Mouse (Mus musculus) liver, adult 2 months (tissue): ENCODE measurements around the gene Fgg. TPM values are rescaled to one million over a fixed set of nuclear protein-coding genes. Genes with fewer than 3 reads are reported as not detected.

Source experiments
- DNase-seq: peaks from one replicate; pipeline ENCODE4 v3.0.0-alpha.2; 2011; ENCODE audit warnings: low read depth, low spot score; ENCODE audit errors: extremely low read depth
- H3K27ac ChIP-seq: fragments of 200-500 bp; replicated peaks from 2 replicates; pipeline ENCODE4 v1.5.1; 2012; ENCODE audit warnings: low read depth, mild to moderate bottlenecking, control low read depth, inconsistent platforms, low read length; ENCODE audit not compliant: insufficient read depth
- H3K27me3 ChIP-seq: fragments of 200-500 bp; 2 replicates; pipeline ENCODE4 v1.6.1; 2012; ENCODE audit warnings: mild to moderate bottlenecking, moderate library complexity, low read length, inconsistent platforms; ENCODE audit not compliant: control insufficient read depth, insufficient read depth
- H3K36me3 ChIP-seq: fragments of 200-500 bp; 2 replicates; pipeline ENCODE4 v1.6.1; 2012; ENCODE audit warnings: low read length, inconsistent platforms; ENCODE audit not compliant: control insufficient read depth, insufficient read depth
- H3K4me1 ChIP-seq: fragments of 200-500 bp; 2 replicates; pipeline ENCODE4 v1.6.1; 2011; ENCODE audit warnings: low read length; ENCODE audit not compliant: control insufficient read depth, insufficient read depth
- H3K4me3 ChIP-seq: fragments of 200-500 bp; 2 replicates; pipeline ENCODE4 v1.5.1; 2011; ENCODE audit warnings: low read depth, mild to moderate bottlenecking, control low read depth, low read length, moderate library complexity; ENCODE audit not compliant: insufficient read depth
- H3K79me2 ChIP-seq: fragments of 200-500 bp; 2 replicates; pipeline ENCODE4 v1.6.1; 2012; ENCODE audit warnings: inconsistent platforms, mild to moderate bottlenecking, low read length, moderate library complexity; ENCODE audit not compliant: control insufficient read depth, insufficient read depth
- H3K9ac ChIP-seq: fragments of 200-500 bp; 2 replicates; pipeline ENCODE4 v1.6.1; 2012; ENCODE audit warnings: low read depth, mild to moderate bottlenecking, control low read depth, inconsistent platforms, low read length
- CTCF ChIP-seq: fragments of 200-500 bp; IDR thresholded peaks from 2 replicates; pipeline ENCODE4 v1.5.1; 2011; ENCODE audit warnings: low read depth, low read length, control low read depth
- POLR2A ChIP-seq: fragments of 200-500 bp; IDR thresholded peaks from 2 replicates; pipeline ENCODE4 v1.6.1; 2011; ENCODE audit warnings: low read length, control low read depth; ENCODE audit not compliant: insufficient read depth; ENCODE audit errors: extremely low read depth
- WGBS: fragments of 180-500 bp; shearing (Covaris S2); methylation state at CpG from one replicate; pipeline ENCODE4 v1.1.7; 2018; 5-methylcytosine and 5-hydroxymethylcytosine counted together
- polyA plus RNA-seq: library from polyadenylated mRNA; depleted of rRNA; stranded (reverse); fragments of >200 nt; gene quantifications from 2 replicates; pipeline ENCODE4 v1.2.3, GENCODE M21; 2012; rRNA removed
- total RNA-seq: library from RNA; depleted of rRNA; stranded (reverse); fragments of >200 nt; gene quantifications from 2 replicates; pipeline ENCODE4 v1.2.3, GENCODE M21; 2014; rRNA removed

The Fgg gene
- total RNA-seq = 3,843 and 4,358 TPM in 2 replicates
- 2,564 and 2,816 TPM in 2 replicates for polyA plus RNA-seq

DNA sequence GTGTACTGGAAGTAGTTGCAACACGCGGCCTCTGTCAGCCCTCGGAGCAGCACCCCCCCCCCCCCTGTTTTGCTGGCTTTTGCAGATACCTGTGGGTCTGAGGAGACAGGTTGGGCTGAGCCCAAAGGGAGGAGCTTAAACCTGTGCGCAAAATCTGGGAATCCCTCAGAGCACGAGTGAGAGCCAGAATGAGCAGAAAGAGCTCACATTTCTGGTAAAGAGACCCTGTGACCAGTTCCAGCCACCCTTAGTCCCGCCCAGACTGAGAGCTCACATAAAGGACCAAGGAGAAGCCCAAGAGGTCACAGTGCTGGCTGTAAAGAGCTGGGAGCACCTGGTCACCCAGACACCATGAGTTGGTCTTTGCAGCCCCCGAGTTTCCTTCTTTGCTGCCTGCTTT is at the start of gene Fgg:
Gene Fgg, plus strand, starts transcription at position 168 of the 400 bp plus-strand sequence.
- no peaks in the 10 kb centered on the region; the same call in none of the 2 replicates for H3K79me2 ChIP-seq
- no peaks in the 10 kb centered on the region for H3K27me3 ChIP-seq
- DNase-seq = peak; percentile 100
- H3K9ac ChIP-seq = peak within 1 kb of the TSS; percentile 70
- H3K4me3 ChIP-seq = peak within 1 kb of the TSS; percentile 82
- H3K36me3 ChIP-seq = peaks cover 37% of the 10 kb centered on the region
- peak within 1 kb of the TSS; percentile 97 for H3K27ac ChIP-seq
- no peak for TF ChIP-seq CTCF
- TF ChIP-seq POLR2A = peak; percentile 98
- H3K4me1 ChIP-seq = peaks cover 12% of the 10 kb centered on the region
- WGBS = 14% methylated on average over 7 of the region's 7 CpGs

DNA sequence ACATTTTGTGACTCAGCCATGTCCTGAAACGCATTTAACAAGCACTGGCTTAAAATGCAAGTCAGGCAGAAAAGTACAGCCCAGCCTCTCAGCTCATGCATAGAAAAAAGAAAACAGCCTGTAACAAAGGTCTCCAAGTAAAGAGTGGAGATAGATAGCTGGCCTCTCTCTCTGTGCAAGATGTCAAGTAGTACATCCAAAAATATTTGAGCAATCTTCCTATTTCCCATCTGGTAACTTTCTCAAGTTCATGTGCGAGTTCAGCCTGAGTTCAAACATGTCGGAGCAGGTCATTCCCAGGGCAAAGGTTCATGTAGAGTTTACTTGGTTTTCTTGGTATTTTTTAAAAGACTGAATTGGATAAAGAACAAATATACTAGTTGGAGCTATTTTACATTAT is 36.5 kb upstream of the Fgg start:
- Histone ChIP-seq H3K9ac (no peak overlapping the region), H3K27me3 (no peaks in the 10 kb centered on the region), H3K79me2 (no peaks in the 10 kb centered on the region), H3K4me3 (no peak overlapping the region), H3K36me3 (no peaks in the 10 kb centered on the region), H3K27ac (no peak overlapping the region), H3K4me1 (no peaks in the 10 kb centered on the region)
- DNase-seq = peak; percentile 48
- TF ChIP-seq CTCF (no peak), POLR2A (no peak)
- 68% methylated on average over 3 of the region's 3 CpGs for WGBS

GRCm38 (mm10) chr3:82980818-82981217 is 26.7 kb upstream of the Fgg start:
- DNase-seq = peak; percentile 49
- Histone ChIP-seq H3K4me3 (no peak overlapping the region), H3K79me2 (no peaks in the 10 kb centered on the region), H3K4me1 (no peaks in the 10 kb centered on the region), H3K27ac (no peak overlapping the region), H3K9ac (no peak overlapping the region), H3K27me3 (no peaks in the 10 kb centered on the region), H3K36me3 (no peaks in the 10 kb centered on the region)
- no peak for TF ChIP-seq CTCF
- no peak for TF ChIP-seq POLR2A
- 87% methylated on average over 6 of the region's 6 CpGs for WGBS

DNA sequence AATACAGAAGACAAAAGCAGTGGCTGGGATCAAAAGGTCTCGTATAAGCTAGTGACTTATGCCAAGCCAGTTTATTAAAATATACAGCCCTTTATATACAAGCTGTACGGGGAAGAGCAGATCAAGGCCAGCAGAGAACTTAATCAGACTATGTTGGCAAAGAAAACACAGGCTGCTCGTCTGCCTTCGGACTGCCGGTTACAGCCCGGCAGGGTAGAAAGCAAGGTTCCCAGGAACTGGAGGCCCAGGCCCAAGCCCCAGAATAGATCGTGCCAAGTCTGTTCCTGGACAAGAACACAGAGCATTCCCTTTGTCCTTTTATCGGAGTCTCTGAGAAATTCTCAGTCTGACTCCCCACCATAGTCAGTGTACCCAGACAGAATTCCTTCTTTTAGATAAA is 25.7 kb upstream of the Fgg start:
- H3K9ac ChIP-seq = no peak overlapping the region
- H3K4me1 ChIP-seq = no peaks in the 10 kb centered on the region
- WGBS = 84% methylated on average over 8 of the region's 8 CpGs
- H3K79me2 ChIP-seq = no peaks in the 10 kb centered on the region
- TF ChIP-seq CTCF = no peak
- no peak for TF ChIP-seq POLR2A
- H3K27me3 ChIP-seq = no peaks in the 10 kb centered on the region
- no peaks in the 10 kb centered on the region for H3K36me3 ChIP-seq
- H3K4me3 ChIP-seq = no peak overlapping the region
- DNase-seq = no peak
- H3K27ac ChIP-seq = no peak overlapping the region

DNA sequence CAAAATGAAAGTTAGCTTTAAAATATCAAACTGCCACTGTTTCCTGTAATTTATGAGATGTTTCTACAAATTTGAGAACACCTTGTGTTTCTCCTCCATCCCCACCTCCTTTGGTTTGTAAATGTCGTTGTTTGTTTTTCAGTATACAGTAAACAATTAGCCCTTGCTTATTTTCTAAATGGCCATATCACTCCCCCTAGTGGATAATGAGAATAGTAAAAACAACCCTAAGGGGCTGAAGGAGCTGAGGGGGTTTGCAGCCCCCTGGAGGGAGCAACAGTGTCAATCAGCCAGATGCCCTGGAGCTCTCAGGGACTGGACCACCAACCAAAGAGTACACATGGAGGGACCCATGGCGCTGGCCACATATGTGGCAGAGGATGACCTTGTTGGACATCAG is 22.7 kb upstream of the Fgg start:
- no peak for TF ChIP-seq POLR2A
- no peak for TF ChIP-seq CTCF
- Histone ChIP-seq H3K36me3 (no peaks in the 10 kb centered on the region), H3K27ac (no peak overlapping the region), H3K79me2 (no peaks in the 10 kb centered on the region), H3K27me3 (no peaks in the 10 kb centered on the region), H3K4me3 (no peak overlapping the region), H3K4me1 (no peaks in the 10 kb centered on the region), H3K9ac (no peak overlapping the region)
- WGBS = 68% methylated on average over 2 of the region's 2 CpGs
- no peak for DNase-seq

DNA sequence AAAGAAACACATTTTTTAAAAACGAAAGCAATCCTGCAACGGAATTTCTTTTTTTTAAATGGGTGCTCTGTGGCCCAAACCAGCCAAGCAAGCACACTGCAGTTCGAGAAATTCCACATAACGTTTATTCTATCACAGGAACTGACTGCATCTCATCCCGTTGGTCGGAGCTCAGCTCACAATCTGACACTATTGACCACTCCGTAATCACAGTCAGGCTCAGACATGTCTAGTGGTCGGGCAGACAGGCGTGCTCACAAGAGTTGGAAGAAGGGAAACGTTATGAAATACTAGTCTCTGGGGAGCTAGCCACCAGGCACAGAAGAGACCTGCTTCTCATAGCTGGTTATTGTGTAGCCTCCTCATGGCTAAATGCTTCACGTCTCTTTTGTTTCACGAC is 15.6 kb upstream of the Fgg start:
- H3K27ac ChIP-seq = no peak overlapping the region
- 75% methylated on average over 12 of the region's 12 CpGs for WGBS
- H3K79me2 ChIP-seq = no peaks in the 10 kb centered on the region
- no peak overlapping the region for H3K4me3 ChIP-seq
- DNase-seq = no peak
- H3K4me1 ChIP-seq = no peaks in the 10 kb centered on the region
- TF ChIP-seq CTCF = no peak
- H3K36me3 ChIP-seq = no peaks in the 10 kb centered on the region
- H3K9ac ChIP-seq = no peak overlapping the region
- H3K27me3 ChIP-seq = no peaks in the 10 kb centered on the region
